Mouse (Mus musculus) layer of hippocampus, adult 9-11 months (tissue): Measurements from ENCODE around the gene Plscr4.

Source experiments
- DNase-seq: peaks from one replicate; pipeline ENCODE4 v3.0.0; 2022

The Plscr4 gene

DNA sequence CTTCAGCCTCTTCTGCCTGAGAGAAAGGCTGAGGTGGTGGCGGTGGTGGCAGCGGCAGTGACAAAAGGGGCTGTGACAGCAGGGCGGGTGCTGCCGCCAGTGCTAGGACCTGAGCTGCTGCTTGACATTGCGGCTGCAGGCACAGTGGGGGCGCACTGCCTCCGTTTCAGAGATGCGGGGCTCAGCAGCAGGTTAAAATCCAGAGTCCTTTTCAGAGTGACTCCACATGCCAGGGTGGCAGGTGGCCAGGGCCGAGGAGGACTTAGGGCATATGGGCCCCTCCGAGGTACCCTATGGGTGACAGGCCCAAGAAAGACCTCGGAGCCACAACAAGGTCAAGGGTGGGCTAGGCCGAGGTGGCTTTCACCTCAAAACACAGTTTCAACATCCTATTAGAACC, 59.9 kb downstream of the Plscr4 start:
- no peak for DNase-seq

DNA sequence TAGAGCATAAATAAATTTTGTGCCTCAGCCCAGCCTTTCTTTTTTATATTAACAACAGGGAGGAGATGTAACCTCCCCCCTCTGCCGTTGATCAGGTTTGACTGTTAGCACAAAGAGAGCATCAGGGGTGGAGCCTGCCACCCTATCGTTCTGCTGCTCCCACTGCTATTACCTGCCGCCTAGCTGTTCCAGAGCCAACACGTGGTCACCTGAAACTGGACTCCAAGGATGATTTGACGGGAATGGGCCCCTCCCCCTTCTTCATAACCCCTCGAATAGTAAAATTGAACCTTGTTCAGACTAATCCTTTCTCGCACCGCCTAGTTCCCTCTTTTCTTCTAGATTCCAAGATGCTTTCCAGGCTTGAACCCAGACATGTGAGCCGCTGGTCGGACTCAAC, 63.6 kb downstream of the Plscr4 start:
- no peak for DNase-seq

DNA sequence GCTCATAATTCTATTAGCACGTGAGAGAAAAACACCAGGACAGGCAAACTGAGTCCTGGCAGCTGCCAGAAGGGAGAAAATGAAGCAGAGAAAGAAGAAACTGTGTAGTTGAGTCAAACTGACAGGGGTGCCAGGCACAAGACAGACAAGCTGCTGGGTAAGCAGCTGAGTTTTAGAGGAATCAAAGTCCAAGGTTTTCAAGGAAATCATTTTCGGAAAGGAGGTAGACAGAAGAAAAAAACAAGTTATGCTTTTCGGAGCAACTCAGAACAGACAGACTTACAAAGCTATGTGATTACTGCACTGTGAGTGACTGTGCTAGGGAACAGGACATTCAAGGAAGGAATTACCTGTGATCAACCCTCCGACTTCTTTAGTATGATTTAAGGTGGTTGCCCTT, 67.3 kb downstream of the Plscr4 start:
- DNase-seq = no peak

DNA sequence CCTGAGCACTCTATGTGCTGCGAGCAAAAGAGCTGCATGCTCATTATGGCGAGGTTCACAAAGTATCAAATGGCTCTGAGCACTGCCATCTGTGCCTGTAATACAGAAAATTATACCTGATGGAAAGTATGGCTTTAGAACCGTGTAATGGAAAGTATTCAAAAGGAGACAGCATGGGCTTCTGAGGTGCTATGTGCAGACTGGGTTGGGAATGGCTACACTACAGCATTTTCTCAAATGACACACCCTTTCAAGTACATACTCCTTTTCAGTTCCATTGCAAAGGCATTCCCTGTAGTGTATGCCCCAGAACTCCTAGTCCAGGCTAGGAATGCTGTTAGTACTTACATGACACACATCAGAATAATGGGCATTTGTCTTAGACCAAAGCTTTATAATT, 72.9 kb downstream of the Plscr4 start:
- DNase-seq = no peak

DNA sequence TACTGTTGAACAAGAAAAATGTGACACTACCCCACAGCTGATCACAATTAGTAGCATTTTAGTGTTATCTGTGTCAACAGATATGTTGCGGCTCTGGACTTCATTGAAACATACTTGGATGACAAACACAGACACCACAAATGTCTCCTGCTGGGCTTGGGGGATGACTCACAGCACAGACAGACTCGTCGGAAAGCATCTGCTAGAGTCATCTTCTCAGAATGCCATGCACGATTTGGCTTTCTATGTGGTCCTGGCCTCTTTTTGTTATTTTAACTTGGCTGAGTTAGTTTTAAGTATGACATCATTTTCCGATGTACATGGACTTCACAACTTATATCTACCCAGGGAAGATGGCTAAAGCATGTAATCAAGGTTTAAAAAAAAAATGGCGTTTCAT, 80.6 kb downstream of the Plscr4 start:
- DNase-seq = peak; percentile 22

GRCm38 (mm10) chr9:92538216-92538615, 81.0 kb downstream of the Plscr4 start:
- no peak for DNase-seq
